Mouse (Mus musculus) cerebellum, adult 2 months (tissue): ENCODE results near the gene Rab4b. TPM values are rescaled to one million over a fixed set of nuclear protein-coding genes. Genes with fewer than 3 reads are reported as not detected.

ENCODE experiments used
- DNase-seq, 2 experiments: peaks; one replicate each; pipeline ENCODE4 v3.0.0; 2021
- H3K27ac ChIP-seq: fragments of 200-500 bp; 2 replicates; pipeline ENCODE4 v1.5.1; 2012; ENCODE audit warnings: low read length, control low read depth, inconsistent platforms; ENCODE audit not compliant: insufficient read depth
- H3K27me3 ChIP-seq: fragments of 200-500 bp; 2 replicates; pipeline ENCODE4 v1.6.1; 2012; ENCODE audit warnings: inconsistent platforms, mild to moderate bottlenecking, low read length, moderate library complexity; ENCODE audit not compliant: control insufficient read depth, insufficient read depth
- H3K4me1 ChIP-seq: fragments of 200-500 bp; 2 replicates; pipeline ENCODE4 v1.6.1; 2011; ENCODE audit warnings: low read length; ENCODE audit not compliant: control insufficient read depth, insufficient read depth
- H3K4me3 ChIP-seq: fragments of 200-500 bp; replicated peaks from 2 replicates; pipeline ENCODE3; 2011; ENCODE audit warnings: mild to moderate bottlenecking, low read depth, low read length, control low read depth; ENCODE audit not compliant: insufficient read depth
- CTCF ChIP-seq: fragments of 200-500 bp; IDR thresholded peaks from 2 replicates; pipeline ENCODE4 v1.5.1; 2011; ENCODE audit warnings: low read depth, mild to moderate bottlenecking, control low read depth, low read length, moderate library complexity, borderline replicate concordance; ENCODE audit not compliant: insufficient read depth
- POLR2A ChIP-seq: fragments of 200-500 bp; IDR thresholded peaks from 2 replicates; pipeline ENCODE4 v1.6.1; 2011; ENCODE audit warnings: low read length, control low read depth, borderline replicate concordance; ENCODE audit not compliant: insufficient read depth
- WGBS: fragments of 180-500 bp; shearing (Covaris S2); methylation state at CpG from one replicate; pipeline ENCODE4 v1.1.7; 2018; 5-methylcytosine and 5-hydroxymethylcytosine counted together
- polyA plus RNA-seq: library from polyadenylated mRNA; depleted of rRNA; stranded (reverse); fragments of >200 nt; gene quantifications from 2 replicates; pipeline ENCODE4 v1.2.3, GENCODE M21; 2012

The Rab4b gene
- polyA plus RNA-seq, 1 experiment = 176 TPM

- H3K4me1 ChIP-seq = no peaks in the 10 kb centered on the region
- no peak within 1 kb of the TSS for H3K27ac ChIP-seq
- TF ChIP-seq POLR2A (no peak), CTCF (no peak)
- no peak for DNase-seq
- H3K4me3 ChIP-seq = no peak within 1 kb of the TSS
- 31% methylated on average over 14 of the region's 14 CpGs for WGBS
- no peaks in the 10 kb centered on the region for H3K27me3 ChIP-seq
Measured at GRCm38 (mm10) chr7:27180837-27181695, 2.4 kb upstream of the Rab4b start, which contains the start of the genes Gm21983 and Mia. Gm21983 (minus strand) TSS chr7:27181086. Mia (minus strand) TSS chr7:27181157.

GRCm38 (mm10) chr7:27180036-27180435, 1.3 kb upstream of the Rab4b start:
- H3K4me1 ChIP-seq = no peaks in the 10 kb centered on the region
- TF ChIP-seq CTCF = no peak
- no peak for TF ChIP-seq POLR2A
- peak in 1 of 2 experiments; percentile 34 for DNase-seq
- WGBS = 25% methylated on average over 5 of the region's 5 CpGs
- no peaks in the 10 kb centered on the region for H3K27me3 ChIP-seq
- no peak overlapping the region for H3K27ac ChIP-seq
- no peak overlapping the region for H3K4me3 ChIP-seq

DNA sequence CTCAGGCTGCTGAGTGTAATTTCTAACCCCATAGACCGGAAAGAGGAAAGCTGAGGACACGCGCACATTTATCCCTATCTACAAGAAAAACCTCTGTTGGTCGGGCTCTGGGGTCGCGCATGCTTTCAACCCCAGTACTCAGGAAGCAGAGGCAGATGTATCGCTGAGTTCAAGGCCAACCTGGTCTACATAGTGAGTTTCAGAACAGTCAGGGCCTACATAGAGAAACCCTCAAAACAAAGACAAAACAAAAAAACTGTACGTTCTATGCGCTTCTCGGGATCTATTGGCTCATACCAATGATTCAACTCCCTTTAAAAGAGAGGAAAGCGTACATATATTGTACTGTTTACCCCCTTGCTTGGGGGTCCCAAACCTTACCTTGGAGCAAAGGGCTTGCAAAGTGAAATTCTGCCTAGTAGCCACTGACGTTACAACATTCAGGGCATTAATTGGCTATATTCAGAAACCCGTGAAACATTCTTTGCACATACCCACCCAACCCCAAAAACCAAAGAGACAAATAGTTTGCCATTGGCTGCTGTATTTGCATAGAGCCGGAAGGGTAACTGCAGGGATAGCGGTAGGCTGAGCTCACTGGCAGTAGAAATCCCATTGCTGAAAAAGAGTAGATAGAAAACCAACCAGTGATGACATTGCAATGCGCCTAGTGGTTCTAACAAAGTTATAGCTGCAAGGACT, 672 bp upstream of the Rab4b start:
- Histone ChIP-seq H3K27me3 (no peaks in the 10 kb centered on the region), H3K4me3 (peak overlapping the region; percentile 55), H3K27ac (peak overlapping the region; percentile 53; the same call in 1 of the 2 replicates), H3K4me1 (no peaks in the 10 kb centered on the region)
- no peak for DNase-seq
- 0 out of 2 replicates have a peak, but pooled peaks have one; percentile 59 for TF ChIP-seq POLR2A
- TF ChIP-seq CTCF = no peak
- 42% methylated on average over 16 of the region's 16 CpGs for WGBS

GRCm38 (mm10) chr7:27177942-27178323, 763 bp downstream of the Rab4b start:
- no peak for DNase-seq
- TF ChIP-seq CTCF (no peak), POLR2A (no peak)
- H3K27me3 ChIP-seq = no peaks in the 10 kb centered on the region
- H3K27ac ChIP-seq = peak overlapping the region; percentile 55; the same call in 1 of the 2 replicates
- H3K4me3 ChIP-seq = peak overlapping the region; percentile 79
- no peaks in the 10 kb centered on the region for H3K4me1 ChIP-seq
- WGBS = 12% methylated on average over 4 of the region's 4 CpGs

GRCm38 (mm10) chr7:27174896-27175295, 3.8 kb downstream of the Rab4b start:
- TF ChIP-seq CTCF (no peak), POLR2A (no peak)
- WGBS = 78% methylated on average over 7 of the region's 7 CpGs
- no peaks in the 10 kb centered on the region for H3K4me1 ChIP-seq
- no peak for DNase-seq
- H3K27ac ChIP-seq = no peak overlapping the region
- no peaks in the 10 kb centered on the region for H3K27me3 ChIP-seq
- H3K4me3 ChIP-seq = no peak overlapping the region

DNA sequence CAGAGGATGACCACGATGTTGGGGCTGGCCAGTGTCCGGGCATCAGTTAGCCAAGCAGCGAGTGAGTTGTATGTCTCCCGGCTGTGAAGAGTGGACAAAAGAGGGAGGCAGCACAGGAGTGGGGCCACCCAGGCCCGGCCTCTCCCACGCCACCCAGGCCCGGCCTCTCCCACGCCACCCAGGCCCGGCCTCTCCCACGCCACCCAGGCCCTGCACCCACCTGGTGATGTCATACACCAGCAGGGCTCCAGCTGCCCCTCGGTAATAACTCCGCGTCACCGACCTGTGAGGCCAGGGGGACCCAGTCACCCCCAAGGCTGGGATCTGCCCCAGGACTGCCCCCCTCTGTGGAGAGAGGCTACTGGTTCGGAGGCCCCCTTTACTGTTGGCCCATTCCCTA, 4.2 kb downstream of the Rab4b start:
- no peak for TF ChIP-seq CTCF
- no peak for TF ChIP-seq POLR2A
- 94% methylated on average over 15 of the region's 15 CpGs for WGBS
- H3K27ac ChIP-seq = no peak overlapping the region
- no peak overlapping the region for H3K4me3 ChIP-seq
- H3K27me3 ChIP-seq = no peaks in the 10 kb centered on the region
- H3K4me1 ChIP-seq = no peaks in the 10 kb centered on the region
- no peak for DNase-seq

DNA sequence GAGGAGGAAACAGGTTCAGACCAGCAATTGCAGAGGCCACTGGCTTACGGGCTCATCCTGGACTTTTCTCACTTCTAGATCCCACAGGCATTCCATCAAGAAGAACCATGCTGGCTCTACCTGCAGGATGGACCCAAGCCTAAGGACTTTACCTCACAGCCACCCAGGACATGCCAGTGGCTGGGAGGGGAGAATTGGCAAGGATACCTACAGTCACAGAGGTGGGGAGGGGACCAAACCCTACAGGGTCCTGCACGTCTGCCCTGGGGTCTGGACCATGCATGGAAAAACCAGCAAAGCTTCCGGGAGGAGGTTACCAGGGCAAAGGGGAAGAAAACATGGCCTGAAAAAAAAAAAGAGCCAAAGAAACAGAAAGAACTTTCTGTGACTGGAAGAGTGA, 7.7 kb downstream of the Rab4b start:
- H3K4me1 ChIP-seq = peaks cover 6% of the 10 kb centered on the region; the same call in 1 of the 2 replicates
- no peak overlapping the region for H3K4me3 ChIP-seq
- TF ChIP-seq CTCF (no peak), POLR2A (no peak)
- no peak overlapping the region for H3K27ac ChIP-seq
- no peak for DNase-seq
- no peaks in the 10 kb centered on the region for H3K27me3 ChIP-seq
- WGBS = 91% methylated on average over 3 of the region's 3 CpGs

- peaks cover 20% of the 10 kb centered on the region for H3K4me1 ChIP-seq
- H3K27ac ChIP-seq = no peak overlapping the region
- no peak for DNase-seq
- no peaks in the 10 kb centered on the region for H3K27me3 ChIP-seq
- no peak overlapping the region for H3K4me3 ChIP-seq
- TF ChIP-seq CTCF (no peak), POLR2A (no peak)
- 94% methylated on average over 5 of the region's 5 CpGs for WGBS
Measured at GRCm38 (mm10) chr7:27168371-27168770, 10.3 kb downstream of the Rab4b start.
